Mouse (Mus musculus) small intestine, adult 2 months (tissue): ENCODE data around the gene 9130019O22Rik.

Source experiments
- CTCF ChIP-seq: fragments of 200-500 bp; IDR thresholded peaks from 2 replicates; pipeline ENCODE4 v1.5.1; 2012; ENCODE audit warnings: low read depth, mild to moderate bottlenecking, control low read depth, inconsistent platforms, low read length, moderate library complexity, mixed read lengths; ENCODE audit not compliant: insufficient replicate concordance, insufficient read length; ENCODE audit errors: extremely low read depth
- POLR2A ChIP-seq: fragments of 200-500 bp; IDR thresholded peaks from 2 replicates; pipeline ENCODE4 v1.6.1; 2012; ENCODE audit warnings: low read depth, mild to moderate bottlenecking, control low read depth, inconsistent platforms, low read length, moderate library complexity

DNA sequence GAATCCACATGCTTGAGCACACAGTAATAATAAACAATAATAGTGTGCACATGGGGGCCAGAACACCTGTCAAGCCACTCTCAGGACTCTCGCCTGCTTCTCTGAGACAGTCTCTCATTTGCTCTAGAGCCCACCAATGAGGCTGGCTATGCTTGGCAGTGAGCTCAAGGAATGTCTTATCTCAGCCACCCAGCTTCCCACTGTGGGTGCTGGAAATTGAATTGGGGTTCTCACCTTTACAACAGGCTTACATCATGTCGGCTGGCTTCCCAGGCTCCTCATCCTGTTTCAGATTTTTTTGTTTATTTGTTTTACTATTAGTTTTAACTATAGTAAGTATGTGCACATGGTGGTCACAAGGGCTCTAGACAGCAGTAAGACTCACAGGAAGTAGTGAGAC lies 15.8 kb downstream of the 9130019O22Rik start:
- TF ChIP-seq POLR2A, result no peak
- TF ChIP-seq CTCF, result no peak
